Mouse (Mus musculus) C2C12 (cell line): ENCODE measurements around the gene Wbp2nl.

ENCODE experiments used
- CTCF ChIP-seq: IDR thresholded peaks from one replicate; pipeline ENCODE4 v1.5.1; 2011; ENCODE audit not compliant: control insufficient read depth, insufficient read depth, insufficient read length
- MYOD1 ChIP-seq: IDR thresholded peaks from one replicate; pipeline ENCODE4 v1.6.1; 2011; ENCODE audit warnings: low read depth; ENCODE audit not compliant: control insufficient read depth, insufficient read length

GRCm38 (mm10) chr15:82353078-82353744 is 54.5 kb downstream of the Wbp2nl start:
- TF ChIP-seq CTCF = no peak
- TF ChIP-seq MYOD1 = no peak
